9 mouse cellular contexts compared by ENCODE assay signal in genomic region chr12:29527048-29527761, GRCm38 (mm10). TPM values are rescaled to one million over a fixed set of nuclear protein-coding genes. Genes with fewer than 3 reads are reported as not detected.
DNase-seq lines count a peak whose midpoint lies in the region; ATAC-seq and TF ChIP-seq lines count a peak whose summit lies in the region.
"Had no signal": no experiment of that assay in that cellular context is flagged by ENCODE, and none has a peak within 500 bp of the region (broad histone marks: within the 10 kb centered on the region; RNA-seq: fewer than 3 reads in every experiment).

No protein-coding gene starts in this region.

- peaks cover 18% of the 10 kb centered on the region for H3K27me3 ChIP-seq in liver, embryonic 11.5 days (replicated peaks; ENCODE audit: control insufficient read depth, insufficient read depth, low read length)
- peaks cover 14% of the 10 kb centered on the region for H3K27me3 ChIP-seq in liver, postnatal 0 days (ENCODE audit: insufficient read depth, low read length)
- no peaks in the 10 kb centered on the region for H3K27me3 ChIP-seq in hindbrain, embryonic 13.5 days
- peaks cover 9% of the 10 kb centered on the region; the same call in 1 of the 2 replicates for H3K27me3 ChIP-seq in limb, embryonic 11.5 days (ENCODE audit: control insufficient read depth, insufficient read depth, low read length)
- H3K27me3 ChIP-seq in kidney, embryonic 16.5 days (ENCODE audit: insufficient read depth, low read length), result peaks cover 24% of the 10 kb centered on the region

- H3K4me2 ChIP-seq in liver, embryonic 11.5 days, result peak overlapping the region; percentile 36
- H3K4me2 ChIP-seq in liver, postnatal 0 days (ENCODE audit: low read depth, low read length), result no peak overlapping the region
- peak overlapping the region; percentile 54 for H3K4me2 ChIP-seq in hindbrain, embryonic 13.5 days
- peak overlapping the region; percentile 40 for H3K4me2 ChIP-seq in limb, embryonic 11.5 days (ENCODE audit: low read depth, severe bottlenecking)
- H3K4me2 ChIP-seq in kidney, embryonic 16.5 days (replicated peaks; ENCODE audit: low read depth, low read length), result no peak overlapping the region
- H3K4me2 ChIP-seq: lung, embryonic 15.5 days had no signal

- no peak overlapping the region for H3K9ac ChIP-seq in liver, embryonic 11.5 days (ENCODE audit: low read depth, low read length)
- H3K9ac ChIP-seq in liver, postnatal 0 days (replicated peaks), result no peak overlapping the region
- peak overlapping the region; percentile 90 for H3K9ac ChIP-seq in hindbrain, embryonic 13.5 days
- H3K9ac ChIP-seq in limb, embryonic 11.5 days (ENCODE audit: low read length), result no peak overlapping the region
- no peak overlapping the region for H3K9ac ChIP-seq in kidney, embryonic 16.5 days (replicated peaks; ENCODE audit: low read length)
- H3K9ac ChIP-seq: lung, embryonic 15.5 days had no signal

- no peaks in the 10 kb centered on the region for H3K4me1 ChIP-seq in liver, embryonic 11.5 days (replicated peaks; ENCODE audit: control insufficient read depth, insufficient read depth, low read length)
- no peaks in the 10 kb centered on the region for H3K4me1 ChIP-seq in liver, postnatal 0 days (ENCODE audit: insufficient read depth)
- peaks cover 18% of the 10 kb centered on the region; the same call in 1 of the 2 replicates for H3K4me1 ChIP-seq in hindbrain, embryonic 13.5 days (replicated peaks)
- no peaks in the 10 kb centered on the region for H3K4me1 ChIP-seq in limb, embryonic 11.5 days (ENCODE audit: control insufficient read depth, insufficient read depth, low read length)
- no peaks in the 10 kb centered on the region for H3K4me1 ChIP-seq in kidney, embryonic 16.5 days (ENCODE audit: insufficient read depth, low read length)
- H3K4me1 ChIP-seq: lung, embryonic 15.5 days had no signal

- no peak for TF ChIP-seq EP300 in liver, postnatal 0 days (IDR thresholded peaks at IDR 0.05; ENCODE audit: low read depth)

- TF ChIP-seq CTCF in liver, postnatal 0 days (IDR thresholded peaks at IDR 0.05; ENCODE audit: low read depth), result no peak

- no peak for ATAC-seq in liver, embryonic 11.5 days (replicated peaks; ENCODE audit: low FRiP score)
- no peak for ATAC-seq in liver, postnatal 0 days
- ATAC-seq in hindbrain, embryonic 13.5 days (ENCODE audit: low FRiP score), result peak; percentile 85
- ATAC-seq in limb, embryonic 11.5 days (ENCODE audit: insufficient number of reproducible peaks, low FRiP score, low TSS enrichment, low read depth), result no peak
- no peak for ATAC-seq in kidney, embryonic 16.5 days (ENCODE audit: low FRiP score, low TSS enrichment)

- H3K4me3 ChIP-seq in liver, embryonic 11.5 days (ENCODE audit: low read depth, low read length), result no peak overlapping the region
- no peak overlapping the region for H3K4me3 ChIP-seq in liver, postnatal 0 days (ENCODE audit: low read depth, low read length)
- H3K4me3 ChIP-seq in hindbrain, embryonic 13.5 days, result peak overlapping the region; percentile 47
- peak overlapping the region; percentile 12 for H3K4me3 ChIP-seq in limb, embryonic 11.5 days (ENCODE audit: low read depth, low read length)
- H3K4me3 ChIP-seq in kidney, embryonic 16.5 days (ENCODE audit: low read length), result no peak overlapping the region
- H3K4me3 ChIP-seq: lung, embryonic 15.5 days had no signal

- 4% methylated on average over 27 of the region's 27 CpGs for WGBS in liver, embryonic 11.5 days
- 3% methylated on average over 27 of the region's 27 CpGs for WGBS in liver, postnatal 0 days (ENCODE audit: insufficient replicate concordance)
- under 1% methylated on average over 27 of the region's 27 CpGs for WGBS in hindbrain, embryonic 13.5 days
- 2% methylated on average over 27 of the region's 27 CpGs for WGBS in limb, embryonic 11.5 days
- 1% methylated on average over 27 of the region's 27 CpGs for whole genome bisulfite sequencing in kidney, embryonic 16.5 days

- no peak overlapping the region for H3K27ac ChIP-seq in liver, embryonic 11.5 days (ENCODE audit: low read depth, low read length)
- H3K27ac ChIP-seq in liver, postnatal 0 days (ENCODE audit: low read depth), result no peak overlapping the region
- H3K27ac ChIP-seq in hindbrain, embryonic 13.5 days, result peak overlapping the region; percentile 100
- no peak overlapping the region for H3K27ac ChIP-seq in limb, embryonic 11.5 days (replicated peaks; ENCODE audit: low read depth, low read length)
- H3K27ac ChIP-seq in kidney, embryonic 16.5 days (ENCODE audit: low read length), result no peak overlapping the region
- H3K27ac ChIP-seq: lung, embryonic 15.5 days had no signal

- no peaks in the 10 kb centered on the region for H3K36me3 ChIP-seq in liver, embryonic 11.5 days (ENCODE audit: control insufficient read depth, insufficient read depth, low read length)
- H3K36me3 ChIP-seq in liver, postnatal 0 days (replicated peaks; ENCODE audit: insufficient read depth, low read length), result no peaks in the 10 kb centered on the region
- no peaks in the 10 kb centered on the region for H3K36me3 ChIP-seq in hindbrain, embryonic 13.5 days
- no peaks in the 10 kb centered on the region for H3K36me3 ChIP-seq in limb, embryonic 11.5 days (ENCODE audit: control insufficient read depth, insufficient read depth, low read length)
- no peaks in the 10 kb centered on the region for H3K36me3 ChIP-seq in kidney, embryonic 16.5 days (ENCODE audit: insufficient read depth, low read length)
- H3K36me3 ChIP-seq: lung, embryonic 15.5 days had no signal

- H3K9me3 ChIP-seq in liver, embryonic 11.5 days (ENCODE audit: control insufficient read depth, low read length), result no peaks in the 10 kb centered on the region
- H3K9me3 ChIP-seq in liver, postnatal 0 days (ENCODE audit: low read length), result no peaks in the 10 kb centered on the region
- H3K9me3 ChIP-seq in hindbrain, embryonic 13.5 days, result no peaks in the 10 kb centered on the region
- H3K9me3 ChIP-seq in limb, embryonic 11.5 days (ENCODE audit: control insufficient read depth, low read length), result no peaks in the 10 kb centered on the region
- no peaks in the 10 kb centered on the region for H3K9me3 ChIP-seq in kidney, embryonic 16.5 days (ENCODE audit: low read length)
- H3K9me3 ChIP-seq: lung, embryonic 15.5 days had no signal

- DNase-seq in liver, embryonic 11.5 days (ENCODE audit: low spot score), result no peak
- no peak for DNase-seq in liver, postnatal 0 days
- peak; percentile 50 for DNase-seq in embryo, embryonic 9.5 days (ENCODE audit: extremely low spot score)
- peak; percentile 27 for DNase-seq in limb, embryonic 11.5 days (ENCODE audit: low spot score)
- peak; percentile 79 to 82 for DNase-seq in right cerebral cortex, postnatal 36 days (ENCODE audit: low spot score in 2 of 2)
- DNase-seq in kidney, postnatal 10 days, result no peak

RNA-seq across cellular contexts. Expression of gene Myt1l, which starts 1.0 kb away (rescaled TPM):
- 0.44 and 0.53 TPM in 2 replicates for polyA plus RNA-seq in liver, embryonic 11.5 days (2014; fragmentation: Nextera tagmentation; extraction: Ambion mirVana)
- polyA plus RNA-seq in liver, postnatal 0 days (2015; fragmentation: Nextera tagmentation; extraction: Ambion mirVana), result not detected in 2 replicates
- polyA plus RNA-seq in hindbrain, embryonic 13.5 days (2015; fragmentation: Nextera tagmentation; extraction: Ambion mirVana), result 218 and 219 TPM in 2 replicates
- polyA plus RNA-seq in limb, embryonic 11.5 days (2014; fragmentation: Nextera tagmentation; extraction: Ambion mirVana), result 0.18 and 0.21 TPM in 2 replicates
- 0.39 and 0.41 TPM in 2 replicates for polyA plus RNA-seq in kidney, embryonic 16.5 days (2015; fragmentation: Nextera tagmentation; extraction: Ambion mirVana)

Comparison
In these comparisons a context has a peak if more than half of its experiments do, and no peak if none do; other contexts are left out.
1. H3K4me2 ChIP-seq: peak in liver, embryonic 11.5 days (single experiment), hindbrain, embryonic 13.5 days (single experiment) and limb, embryonic 11.5 days (single experiment); none in liver, postnatal 0 days (single experiment) and kidney, embryonic 16.5 days (single experiment).
2. DNase-seq: peak in embryo, embryonic 9.5 days (single experiment), limb, embryonic 11.5 days (single experiment) and right cerebral cortex, postnatal 36 days (2 of 2); none in liver, embryonic 11.5 days (single experiment), liver, postnatal 0 days (single experiment) and kidney, postnatal 10 days (single experiment).
3. H3K4me3 ChIP-seq: peak in hindbrain, embryonic 13.5 days (single experiment) and limb, embryonic 11.5 days (single experiment); none in liver, embryonic 11.5 days (single experiment), liver, postnatal 0 days (single experiment) and kidney, embryonic 16.5 days (single experiment).
4. RNA of gene Myt1l, which starts 1.0 kb away (polyA plus RNA-seq): 218 to 219 TPM in hindbrain, embryonic 13.5 days; 0.44 to 0.53 TPM in liver, embryonic 11.5 days, 0.39 to 0.41 TPM in kidney, embryonic 16.5 days, 0.18 to 0.21 TPM in limb, embryonic 11.5 days and not detected in liver, postnatal 0 days; every median in the first group is over 100 times any median in the second.